Mouse (Mus musculus) heart, embryonic 13.5 days (tissue): Measurements from ENCODE around the gene Ttc24. TPM values are rescaled to one million over a fixed set of nuclear protein-coding genes. Genes with fewer than 3 reads are reported as not detected.
A peak's percentile ranks its signal among the peaks of the same experiment; 100 is the strongest.

Experiments used
- ATAC-seq: fragments of 200-750 bp; cut with Nextera tagmentation; 2 replicates; pipeline ENCODE4 v1.8.0; 2017; ENCODE audit warnings: moderate TSS enrichment; ENCODE audit not compliant: insufficient number of reproducible peaks, low FRiP score, low TSS enrichment; ENCODE audit errors: extremely low read depth
- H3K27ac ChIP-seq: fragments of 300-500 bp; sonication (generic); replicated peaks from 2 replicates; pipeline ENCODE4 v1.5.1; 2015; ENCODE audit warnings: moderate library complexity, mild to moderate bottlenecking, inconsistent platforms
- H3K27me3 ChIP-seq: fragments of 300-500 bp; sonication (generic); replicated peaks from 2 replicates; pipeline ENCODE4 v1.6.1; 2015; ENCODE audit warnings: mild to moderate bottlenecking, inconsistent platforms
- H3K36me3 ChIP-seq: fragments of 300-500 bp; sonication (generic); 2 replicates; pipeline ENCODE4 v1.6.1; 2015; ENCODE audit warnings: mild to moderate bottlenecking, inconsistent platforms
- H3K4me1 ChIP-seq: fragments of 300-500 bp; sonication (generic); 2 replicates; pipeline ENCODE4 v1.6.1; 2015; ENCODE audit warnings: inconsistent platforms
- H3K4me2 ChIP-seq: fragments of 300-500 bp; sonication (generic); 2 replicates; pipeline ENCODE4 v1.6.1; 2015; ENCODE audit warnings: inconsistent platforms, mild to moderate bottlenecking, moderate library complexity
- H3K4me3 ChIP-seq: fragments of 300-500 bp; sonication (generic); 2 replicates; pipeline ENCODE4 v1.5.1; 2015; ENCODE audit warnings: moderate library complexity, mild to moderate bottlenecking, inconsistent platforms
- H3K9ac ChIP-seq: fragments of 300-500 bp; sonication (generic); 2 replicates; pipeline ENCODE4 v1.6.1; 2015; ENCODE audit warnings: inconsistent platforms, mild to moderate bottlenecking, moderate library complexity
- H3K9me3 ChIP-seq: fragments of 300-500 bp; sonication (generic); 2 replicates; pipeline ENCODE4 v1.6.1; 2016; ENCODE audit warnings: inconsistent platforms
- WGBS: fragments of 180-500 bp; shearing (Covaris S2); methylation state at CpG from one replicate; pipeline ENCODE4 v1.1.7; 2015; ENCODE audit warnings: mixed read lengths; 5-methylcytosine and 5-hydroxymethylcytosine counted together
- polyA plus RNA-seq: library from polyadenylated mRNA; unstranded; fragments of >200 nt; fragmentation: Nextera tagmentation; extraction: Ambion mirVana; gene quantifications from 2 replicates; pipeline ENCODE4 v1.2.1, GENCODE M21; 2015

The Ttc24 gene
- polyA plus RNA-seq, 1 experiment from 2014 or later, result not detected

- H3K4me3 ChIP-seq, result no peak overlapping the region
- peak overlapping the region; percentile 40; the same call in 1 of the 2 replicates for H3K27ac ChIP-seq
- no peak overlapping the region for H3K9ac ChIP-seq
- H3K4me2 ChIP-seq, result no peak overlapping the region
- H3K9me3 ChIP-seq, result no peaks in the 10 kb centered on the region
- WGBS, result 88% methylated on average over 7 of the region's 7 CpGs
- ATAC-seq, result no peak
- peaks cover 98% of the 10 kb centered on the region for H3K36me3 ChIP-seq
- H3K27me3 ChIP-seq, result no peaks in the 10 kb centered on the region
- no peaks in the 10 kb centered on the region for H3K4me1 ChIP-seq
Observed at GRCm38 (mm10) chr3:88101736-88102135, 23.6 kb upstream of the Ttc24 start.

GRCm38 (mm10) chr3:88100251-88100650, 22.1 kb upstream of the Ttc24 start:
- WGBS, result 70% methylated on average over 3 of the region's 3 CpGs
- Histone ChIP-seq H3K36me3 (peaks cover 97% of the 10 kb centered on the region), H3K9ac (no peak overlapping the region), H3K27ac (0 out of 2 replicates have a peak overlapping the region, but pooled peaks have one; percentile 0), H3K4me3 (no peak overlapping the region), H3K4me1 (no peaks in the 10 kb centered on the region), H3K9me3 (no peaks in the 10 kb centered on the region), H3K27me3 (no peaks in the 10 kb centered on the region), H3K4me2 (no peak overlapping the region)
- ATAC-seq, result no peak

- no peak overlapping the region for H3K27ac ChIP-seq
- no peaks in the 10 kb centered on the region for H3K9me3 ChIP-seq
- no peak for ATAC-seq
- H3K4me1 ChIP-seq, result no peaks in the 10 kb centered on the region
- H3K36me3 ChIP-seq, result peaks cover 97% of the 10 kb centered on the region
- WGBS, result 62% methylated on average over 6 of the region's 6 CpGs
- no peak overlapping the region for H3K4me3 ChIP-seq
- no peaks in the 10 kb centered on the region for H3K27me3 ChIP-seq
- H3K9ac ChIP-seq, result no peak overlapping the region
- no peak overlapping the region for H3K4me2 ChIP-seq
Observed at GRCm38 (mm10) chr3:88097666-88098065, 19.6 kb upstream of the Ttc24 start.

GRCm38 (mm10) chr3:88094126-88094525, 16.0 kb upstream of the Ttc24 start:
- no peak for ATAC-seq
- H3K27me3 ChIP-seq, result no peaks in the 10 kb centered on the region
- H3K9me3 ChIP-seq, result no peaks in the 10 kb centered on the region
- no peak overlapping the region for H3K9ac ChIP-seq
- H3K4me2 ChIP-seq, result no peak overlapping the region
- H3K4me1 ChIP-seq, result no peaks in the 10 kb centered on the region
- H3K27ac ChIP-seq, result no peak overlapping the region
- peaks cover 97% of the 10 kb centered on the region for H3K36me3 ChIP-seq
- H3K4me3 ChIP-seq, result no peak overlapping the region
- WGBS, result 60% methylated on average over 5 of the region's 5 CpGs

GRCm38 (mm10) chr3:88090616-88091015, 12.5 kb upstream of the Ttc24 start:
- H3K27ac ChIP-seq, result no peak overlapping the region
- H3K36me3 ChIP-seq, result peaks cover 98% of the 10 kb centered on the region
- H3K9me3 ChIP-seq, result no peaks in the 10 kb centered on the region
- no peaks in the 10 kb centered on the region for H3K4me1 ChIP-seq
- 89% methylated on average over 6 of the region's 6 CpGs for WGBS
- no peak overlapping the region for H3K4me2 ChIP-seq
- H3K9ac ChIP-seq, result no peak overlapping the region
- H3K27me3 ChIP-seq, result no peaks in the 10 kb centered on the region
- H3K4me3 ChIP-seq, result no peak overlapping the region
- no peak for ATAC-seq

GRCm38 (mm10) chr3:88090106-88090505, 12.0 kb upstream of the Ttc24 start:
- Histone ChIP-seq H3K4me3 (no peak overlapping the region), H3K36me3 (peaks cover 97% of the 10 kb centered on the region), H3K9ac (no peak overlapping the region), H3K4me2 (no peak overlapping the region), H3K27me3 (no peaks in the 10 kb centered on the region), H3K4me1 (no peaks in the 10 kb centered on the region), H3K27ac (no peak overlapping the region), H3K9me3 (no peaks in the 10 kb centered on the region)
- WGBS, result 89% methylated on average over 7 of the region's 7 CpGs
- no peak for ATAC-seq

- H3K36me3 ChIP-seq, result peaks cover 88% of the 10 kb centered on the region
- ATAC-seq, result no peak
- no peak overlapping the region for H3K9ac ChIP-seq
- H3K9me3 ChIP-seq, result no peaks in the 10 kb centered on the region
- 91% methylated on average over 1 of the region's 1 CpGs for WGBS
- H3K4me3 ChIP-seq, result no peak overlapping the region
- H3K4me1 ChIP-seq, result peaks cover 12% of the 10 kb centered on the region
- no peaks in the 10 kb centered on the region for H3K27me3 ChIP-seq
- H3K4me2 ChIP-seq, result no peak overlapping the region
- H3K27ac ChIP-seq, result no peak overlapping the region
Observed at GRCm38 (mm10) chr3:88087688-88088087, 9.6 kb upstream of the Ttc24 start.

- peaks cover 25% of the 10 kb centered on the region for H3K4me1 ChIP-seq
- no peak overlapping the region for H3K4me3 ChIP-seq
- H3K36me3 ChIP-seq, result peaks cover 66% of the 10 kb centered on the region
- no peak overlapping the region for H3K4me2 ChIP-seq
- H3K9me3 ChIP-seq, result no peaks in the 10 kb centered on the region
- no peak overlapping the region for H3K27ac ChIP-seq
- H3K27me3 ChIP-seq, result no peaks in the 10 kb centered on the region
- 96% methylated on average over 4 of the region's 9 CpGs for WGBS
- no peak for ATAC-seq
- H3K9ac ChIP-seq, result no peak overlapping the region
Observed at GRCm38 (mm10) chr3:88085459-88085858, 7.4 kb upstream of the Ttc24 start.

- H3K9ac ChIP-seq, result no peak overlapping the region
- H3K4me1 ChIP-seq, result peaks cover 25% of the 10 kb centered on the region
- WGBS, result 89% methylated on average over 2 of the region's 2 CpGs
- H3K4me3 ChIP-seq, result no peak overlapping the region
- no peaks in the 10 kb centered on the region for H3K27me3 ChIP-seq
- no peaks in the 10 kb centered on the region for H3K9me3 ChIP-seq
- no peak for ATAC-seq
- H3K4me2 ChIP-seq, result no peak overlapping the region
- H3K36me3 ChIP-seq, result peaks cover 51% of the 10 kb centered on the region
- H3K27ac ChIP-seq, result no peak overlapping the region
Observed at GRCm38 (mm10) chr3:88084001-88084400, 5.9 kb upstream of the Ttc24 start.

- H3K9ac ChIP-seq, result peak overlapping the region; percentile 83
- peaks cover 38% of the 10 kb centered on the region for H3K36me3 ChIP-seq
- no peak for ATAC-seq
- peaks cover 25% of the 10 kb centered on the region for H3K4me1 ChIP-seq
- H3K27ac ChIP-seq, result peak overlapping the region; percentile 33
- H3K4me3 ChIP-seq, result peak overlapping the region; percentile 68
- H3K9me3 ChIP-seq, result no peaks in the 10 kb centered on the region
- WGBS, result 8% methylated on average over 4 of the region's 4 CpGs
- H3K4me2 ChIP-seq, result peak overlapping the region; percentile 89
- peaks cover 6% of the 10 kb centered on the region; the same call in 1 of the 2 replicates for H3K27me3 ChIP-seq
Observed at GRCm38 (mm10) chr3:88082663-88083062, 4.6 kb upstream of the Ttc24 start.

- 1% methylated on average over 13 of the region's 13 CpGs for WGBS
- Histone ChIP-seq H3K36me3 (peaks cover 34% of the 10 kb centered on the region), H3K4me3 (peak overlapping the region; percentile 68), H3K4me2 (peak overlapping the region; percentile 89), H3K27me3 (peaks cover 9% of the 10 kb centered on the region; the same call in 1 of the 2 replicates), H3K9me3 (no peaks in the 10 kb centered on the region), H3K27ac (peak overlapping the region; percentile 45), H3K9ac (peak overlapping the region; percentile 83), H3K4me1 (peaks cover 25% of the 10 kb centered on the region)
- no peak for ATAC-seq
Observed at GRCm38 (mm10) chr3:88082224-88082618, 4.1 kb upstream of the Ttc24 start.
